Mouse (Mus musculus) midbrain, embryonic 12.5 days (tissue): ENCODE measurements around the gene Abca1. TPM values are rescaled to one million over a fixed set of nuclear protein-coding genes. Genes with fewer than 3 reads are reported as not detected.

Source experiments
- ATAC-seq: fragments of 200-750 bp; cut with Nextera tagmentation; 2 replicates; pipeline ENCODE4 v1.8.0; 2017; ENCODE audit warnings: low read depth, moderate TSS enrichment, moderate library complexity; ENCODE audit not compliant: low FRiP score
- H3K27ac ChIP-seq: fragments of 300-500 bp; sonication (generic); replicated peaks from 2 replicates; pipeline ENCODE4 v1.5.1; 2016; ENCODE audit warnings: mild to moderate bottlenecking
- H3K27me3 ChIP-seq: fragments of 300-500 bp; sonication (generic); 2 replicates; pipeline ENCODE4 v1.6.1; 2016; ENCODE audit warnings: mild to moderate bottlenecking
- H3K36me3 ChIP-seq: fragments of 300-500 bp; sonication (generic); 2 replicates; pipeline ENCODE4 v1.6.1; 2016
- H3K4me1 ChIP-seq: fragments of 300-500 bp; sonication (generic); 2 replicates; pipeline ENCODE4 v1.6.1; 2016
- H3K4me2 ChIP-seq: fragments of 300-500 bp; sonication (generic); replicated peaks from 2 replicates; pipeline ENCODE4 v1.6.1; 2016; ENCODE audit warnings: mild to moderate bottlenecking, moderate library complexity
- H3K4me3 ChIP-seq: fragments of 300-500 bp; sonication (generic); 2 replicates; pipeline ENCODE4 v1.5.1; 2016; ENCODE audit warnings: mild to moderate bottlenecking
- H3K9ac ChIP-seq: fragments of 300-500 bp; sonication (generic); replicated peaks from 2 replicates; pipeline ENCODE4 v1.6.1; 2016; ENCODE audit warnings: mild to moderate bottlenecking, moderate library complexity
- H3K9me3 ChIP-seq: fragments of 300-500 bp; sonication (generic); 2 replicates; pipeline ENCODE4 v1.6.1; 2016; ENCODE audit warnings: mild to moderate bottlenecking
- WGBS: fragments of 180-500 bp; shearing (Covaris S2); methylation state at CpG from one replicate; pipeline ENCODE4 v1.1.7; 2016; 5-methylcytosine and 5-hydroxymethylcytosine counted together
- polyA plus RNA-seq: library from polyadenylated mRNA; unstranded; fragments of >200 nt; fragmentation: Nextera tagmentation; extraction: Ambion mirVana; gene quantifications from 2 replicates; pipeline ENCODE4 v1.2.1, GENCODE M21; 2016

The Abca1 gene
- polyA plus RNA-seq, 1 experiment from 2014 or later = 9.2 TPM

- Histone ChIP-seq H3K4me3 (no peak overlapping the region), H3K36me3 (peaks cover 21% of the 10 kb centered on the region; the same call in 1 of the 2 replicates), H3K4me2 (no peak overlapping the region), H3K4me1 (no peaks in the 10 kb centered on the region), H3K27ac (no peak overlapping the region), H3K9ac (no peak overlapping the region), H3K9me3 (no peaks in the 10 kb centered on the region), H3K27me3 (no peaks in the 10 kb centered on the region)
- 93% methylated on average over 4 of the region's 4 CpGs for WGBS
- no peak for ATAC-seq
Measured at GRCm38 (mm10) chr4:53076788-53077350, 82.8 kb downstream of the Abca1 start.

GRCm38 (mm10) chr4:53073025-53073424, 86.7 kb downstream of the Abca1 start:
- Histone ChIP-seq H3K4me1 (no peaks in the 10 kb centered on the region), H3K36me3 (peaks cover 18% of the 10 kb centered on the region; the same call in 1 of the 2 replicates), H3K4me3 (no peak overlapping the region), H3K9me3 (no peaks in the 10 kb centered on the region), H3K27ac (no peak overlapping the region), H3K4me2 (no peak overlapping the region), H3K27me3 (no peaks in the 10 kb centered on the region), H3K9ac (no peak overlapping the region)
- WGBS = 88% methylated on average over 7 of the region's 7 CpGs
- ATAC-seq = no peak

GRCm38 (mm10) chr4:53062301-53063008, 97.2 kb downstream of the Abca1 start:
- Histone ChIP-seq H3K4me2 (no peak overlapping the region), H3K36me3 (peaks cover 6% of the 10 kb centered on the region; the same call in 1 of the 2 replicates), H3K9me3 (no peaks in the 10 kb centered on the region), H3K9ac (no peak overlapping the region), H3K4me3 (no peak overlapping the region), H3K4me1 (no peaks in the 10 kb centered on the region), H3K27me3 (no peaks in the 10 kb centered on the region), H3K27ac (no peak overlapping the region)
- WGBS = 89% methylated on average over 7 of the region's 7 CpGs
- ATAC-seq = no peak

GRCm38 (mm10) chr4:53046238-53047022, 113.3 kb downstream of the Abca1 start:
- H3K27me3 ChIP-seq = no peaks in the 10 kb centered on the region
- H3K4me1 ChIP-seq = no peaks in the 10 kb centered on the region
- no peak overlapping the region for H3K27ac ChIP-seq
- H3K9ac ChIP-seq = no peak overlapping the region
- H3K9me3 ChIP-seq = no peaks in the 10 kb centered on the region
- 60% methylated on average over 9 of the region's 9 CpGs for WGBS
- 0 out of 2 replicates have a peak, but pooled peaks cover 8% of the 10 kb centered on the region for H3K36me3 ChIP-seq
- no peak overlapping the region for H3K4me2 ChIP-seq
- no peak overlapping the region for H3K4me3 ChIP-seq
- no peak for ATAC-seq

DNA sequence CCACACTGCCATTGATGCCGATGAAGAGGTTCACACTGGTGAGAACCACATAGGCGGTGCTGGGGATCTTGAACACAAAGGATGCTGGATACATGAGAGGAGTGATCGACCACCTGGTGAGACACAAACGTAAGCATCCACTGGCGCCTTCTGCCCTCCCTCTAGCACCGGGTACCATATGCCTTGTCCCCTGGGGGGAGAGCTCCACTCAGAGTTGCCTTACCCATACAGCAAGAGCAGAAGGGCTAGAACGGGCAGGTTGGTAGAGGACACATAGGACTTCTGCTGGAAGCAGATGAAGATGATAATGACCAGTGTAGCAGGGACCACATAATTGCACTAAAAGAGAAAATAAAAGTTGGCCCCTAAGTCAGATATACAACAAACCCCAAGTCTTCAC, 113.9 kb downstream of the Abca1 start:
- WGBS = 87% methylated on average over 7 of the region's 7 CpGs
- Histone ChIP-seq H3K4me1 (no peaks in the 10 kb centered on the region), H3K36me3 (peaks cover 9% of the 10 kb centered on the region; the same call in 1 of the 2 replicates), H3K27ac (no peak overlapping the region), H3K9me3 (no peaks in the 10 kb centered on the region), H3K4me2 (no peak overlapping the region), H3K27me3 (no peaks in the 10 kb centered on the region), H3K4me3 (no peak overlapping the region), H3K9ac (no peak overlapping the region)
- ATAC-seq = no peak

GRCm38 (mm10) chr4:53043819-53044218, 115.9 kb downstream of the Abca1 start:
- WGBS = 91% methylated on average over 8 of the region's 8 CpGs
- Histone ChIP-seq H3K9ac (no peak overlapping the region), H3K36me3 (peaks cover 11% of the 10 kb centered on the region; the same call in 1 of the 2 replicates), H3K27ac (no peak overlapping the region), H3K4me2 (no peak overlapping the region), H3K9me3 (no peaks in the 10 kb centered on the region), H3K4me3 (no peak overlapping the region), H3K4me1 (no peaks in the 10 kb centered on the region), H3K27me3 (no peaks in the 10 kb centered on the region)
- ATAC-seq = no peak

GRCm38 (mm10) chr4:53030326-53030948, 129.3 kb downstream of the Abca1 start:
- no peak for ATAC-seq
- Histone ChIP-seq H3K4me3 (no peak overlapping the region), H3K27ac (no peak overlapping the region), H3K36me3 (0 out of 2 replicates have a peak, but pooled peaks cover 3% of the 10 kb centered on the region), H3K27me3 (no peaks in the 10 kb centered on the region), H3K4me2 (no peak overlapping the region), H3K9ac (no peak overlapping the region), H3K9me3 (no peaks in the 10 kb centered on the region), H3K4me1 (no peaks in the 10 kb centered on the region)
- 50% methylated on average over 8 of the region's 8 CpGs for WGBS

DNA sequence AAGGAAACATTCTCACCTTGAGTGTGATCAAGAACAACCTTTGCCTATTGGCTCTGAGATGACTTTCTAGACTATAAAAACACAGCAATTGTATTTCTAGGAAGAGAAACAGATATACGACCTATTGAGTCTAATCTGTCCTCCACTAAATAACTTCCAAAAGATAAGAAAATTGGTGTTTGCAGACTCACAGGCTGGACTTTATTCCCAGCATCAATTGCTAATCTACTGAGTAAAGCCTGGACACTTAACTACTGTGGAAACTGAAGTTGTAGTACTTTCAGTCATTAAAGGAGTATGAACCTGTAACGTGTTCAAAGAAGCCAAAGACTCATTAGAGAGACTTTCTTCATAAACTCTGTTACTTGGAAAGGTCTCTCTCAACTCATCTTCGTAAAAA, 131.9 kb downstream of the Abca1 start:
- H3K4me1 ChIP-seq = no peaks in the 10 kb centered on the region
- H3K27ac ChIP-seq = no peak overlapping the region
- H3K9me3 ChIP-seq = no peaks in the 10 kb centered on the region
- no peak overlapping the region for H3K4me3 ChIP-seq
- no peak overlapping the region for H3K4me2 ChIP-seq
- no peak for ATAC-seq
- no peak overlapping the region for H3K9ac ChIP-seq
- WGBS = 88% methylated on average over 3 of the region's 3 CpGs
- no peaks in the 10 kb centered on the region for H3K27me3 ChIP-seq
- H3K36me3 ChIP-seq = peaks cover 14% of the 10 kb centered on the region

DNA sequence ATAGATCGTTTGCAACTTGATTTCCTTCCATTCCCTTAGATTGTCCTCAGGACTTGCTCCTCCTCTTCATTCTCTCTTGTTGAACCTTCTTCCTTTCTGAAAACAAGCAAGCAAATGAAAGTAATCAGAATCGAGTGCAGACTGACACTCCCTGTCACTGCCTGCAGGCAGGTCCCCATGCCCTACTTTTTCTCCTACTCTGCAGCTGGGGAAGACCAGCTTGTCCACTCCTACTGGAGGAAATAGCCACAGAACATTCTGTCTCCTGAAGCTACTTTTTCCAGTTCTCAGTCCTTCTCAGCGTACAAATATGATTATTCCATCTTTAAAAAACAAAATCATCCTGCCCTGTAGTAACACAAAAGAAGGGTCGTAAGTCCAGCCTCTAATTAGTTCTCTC, 135.3 kb downstream of the Abca1 start:
- H3K4me2 ChIP-seq = no peak overlapping the region
- 91% methylated on average over 4 of the region's 4 CpGs for WGBS
- no peak for ATAC-seq
- H3K36me3 ChIP-seq = peaks cover 38% of the 10 kb centered on the region
- no peak overlapping the region for H3K4me3 ChIP-seq
- no peak overlapping the region for H3K9ac ChIP-seq
- H3K27ac ChIP-seq = no peak overlapping the region
- no peaks in the 10 kb centered on the region for H3K9me3 ChIP-seq
- H3K4me1 ChIP-seq = no peaks in the 10 kb centered on the region
- H3K27me3 ChIP-seq = no peaks in the 10 kb centered on the region

- H3K4me3 ChIP-seq = no peak overlapping the region
- H3K4me1 ChIP-seq = no peaks in the 10 kb centered on the region
- no peaks in the 10 kb centered on the region for H3K9me3 ChIP-seq
- H3K27ac ChIP-seq = no peak overlapping the region
- no peak overlapping the region for H3K9ac ChIP-seq
- WGBS = 97% methylated on average over 14 of the region's 14 CpGs
- no peak overlapping the region for H3K4me2 ChIP-seq
- no peak for ATAC-seq
- peaks cover 43% of the 10 kb centered on the region for H3K36me3 ChIP-seq
- H3K27me3 ChIP-seq = no peaks in the 10 kb centered on the region
Measured at GRCm38 (mm10) chr4:53023189-53023925, 136.3 kb downstream of the Abca1 start.

- Histone ChIP-seq H3K9ac (no peak overlapping the region), H3K27ac (no peak overlapping the region), H3K4me3 (no peak overlapping the region), H3K36me3 (peaks cover 67% of the 10 kb centered on the region), H3K4me2 (no peak overlapping the region), H3K9me3 (peaks cover 12% of the 10 kb centered on the region; the same call in 1 of the 2 replicates), H3K4me1 (no peaks in the 10 kb centered on the region), H3K27me3 (no peaks in the 10 kb centered on the region)
- no peak for ATAC-seq
- WGBS = 91% methylated on average over 1 of the region's 1 CpGs
Measured at GRCm38 (mm10) chr4:53018392-53018791, 141.3 kb downstream of the Abca1 start.
